Mouse (Mus musculus): Measurements from ENCODE around the gene Dennd2a.
A peak's percentile ranks its signal among the peaks of the same experiment; 100 is the strongest.

Gene Dennd2a

GRCm38 (mm10) chr6:39503476-39503875, 54.2 kb downstream of the Dennd2a start:
- DNase-seq = no peak

DNA sequence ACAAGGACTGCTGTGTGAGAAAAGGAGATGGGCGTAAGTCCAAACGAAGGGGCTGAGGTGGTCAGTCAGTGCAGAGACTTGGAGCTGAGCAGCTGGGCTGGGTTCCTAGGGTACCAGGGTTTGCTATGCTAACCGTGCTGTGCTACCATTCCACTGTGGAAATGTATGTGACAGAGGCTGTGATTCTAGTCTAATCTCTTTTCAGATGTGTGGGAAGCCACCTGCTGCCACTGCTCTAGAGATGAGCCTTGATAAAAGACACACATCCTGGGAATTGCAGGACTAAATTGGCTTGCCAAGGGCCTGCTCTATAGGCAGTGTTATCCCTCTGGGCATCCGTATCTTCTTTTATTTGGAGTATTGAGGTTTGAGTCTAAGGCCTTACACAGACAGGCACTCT, 60.5 kb downstream of the Dennd2a start:
- DNase-seq = no peak

- DNase-seq = peak; percentile 27
Observed at GRCm38 (mm10) chr6:39493129-39493714, 64.4 kb downstream of the Dennd2a start.

DNA sequence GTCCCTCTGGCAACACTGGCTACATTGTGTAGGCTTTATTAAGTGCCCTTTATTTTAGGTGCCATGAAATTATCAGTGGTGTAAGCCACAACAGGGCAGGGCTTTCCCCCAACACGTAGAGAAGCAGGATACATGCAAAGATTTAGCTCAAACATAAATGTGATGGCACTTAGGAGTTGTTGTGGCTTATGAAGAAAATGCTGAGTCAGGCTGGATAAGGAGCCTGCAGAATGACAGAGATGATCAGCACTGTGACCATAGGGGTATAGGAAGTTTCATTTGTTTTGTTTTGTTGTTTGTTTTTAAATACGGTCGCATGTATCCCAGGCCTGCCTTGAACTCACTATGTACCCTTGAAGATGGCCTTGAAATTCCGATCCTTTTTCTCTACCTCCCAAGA, 65.5 kb downstream of the Dennd2a start:
- DNase-seq = no peak

DNA sequence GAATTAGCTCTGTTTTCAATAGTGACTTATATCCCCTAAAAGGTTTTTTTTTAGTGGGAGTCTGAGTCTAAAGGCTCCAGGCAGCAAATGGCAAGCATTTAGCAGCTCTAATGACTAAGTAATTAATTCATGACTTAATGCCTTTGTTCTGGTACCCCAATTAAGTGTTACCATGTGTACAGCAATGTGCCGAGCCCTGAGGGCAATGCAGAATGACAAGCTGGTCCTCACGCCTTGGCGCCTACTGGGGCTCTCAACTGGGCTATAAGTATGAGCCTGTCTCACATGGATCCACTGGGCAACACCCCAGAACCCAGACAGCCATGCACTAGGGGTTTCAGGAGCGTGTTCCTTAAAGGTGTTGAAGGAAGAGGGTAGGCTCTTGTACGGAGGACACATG, 66.5 kb downstream of the Dennd2a start:
- DNase-seq = no peak

DNA sequence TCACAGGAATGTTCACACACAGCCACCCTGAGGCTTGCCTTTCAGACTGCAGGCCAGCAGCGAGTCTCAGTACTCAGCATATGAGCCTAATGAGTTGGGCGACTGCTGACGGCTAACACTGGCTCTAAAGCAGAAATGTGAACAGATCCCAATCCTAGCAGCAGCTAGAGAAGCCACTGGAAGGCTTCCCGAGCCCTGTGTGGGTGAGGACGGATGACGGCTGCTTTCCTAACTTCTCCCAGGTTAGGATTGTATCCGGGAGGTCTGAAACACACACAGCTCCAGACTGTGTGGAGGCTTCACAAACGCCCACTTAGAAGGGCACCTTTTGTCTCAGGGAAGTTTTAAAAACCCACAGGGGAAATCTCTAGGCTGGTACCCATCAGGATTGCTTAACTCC, 69.4 kb downstream of the Dennd2a start:
- DNase-seq = no peak

DNA sequence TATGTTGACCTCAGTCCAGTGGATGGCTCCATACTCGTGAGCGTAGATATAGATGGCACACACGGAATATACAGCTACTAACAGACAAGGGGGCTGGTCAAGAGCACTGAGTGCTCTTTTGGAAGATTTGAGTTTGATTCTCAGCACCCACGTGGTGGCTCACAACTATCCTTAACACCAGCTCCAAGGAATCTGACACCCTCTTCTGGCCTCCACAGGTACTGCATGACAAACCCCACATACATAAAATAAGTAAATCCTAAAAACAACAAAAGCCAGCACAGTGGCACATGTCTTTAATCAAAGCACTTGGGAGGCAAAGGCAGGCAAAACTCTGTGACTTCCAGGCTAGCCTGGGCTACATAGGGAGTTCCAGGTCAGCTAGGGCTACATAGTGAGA, 74.0 kb downstream of the Dennd2a start:
- no peak for DNase-seq

DNA sequence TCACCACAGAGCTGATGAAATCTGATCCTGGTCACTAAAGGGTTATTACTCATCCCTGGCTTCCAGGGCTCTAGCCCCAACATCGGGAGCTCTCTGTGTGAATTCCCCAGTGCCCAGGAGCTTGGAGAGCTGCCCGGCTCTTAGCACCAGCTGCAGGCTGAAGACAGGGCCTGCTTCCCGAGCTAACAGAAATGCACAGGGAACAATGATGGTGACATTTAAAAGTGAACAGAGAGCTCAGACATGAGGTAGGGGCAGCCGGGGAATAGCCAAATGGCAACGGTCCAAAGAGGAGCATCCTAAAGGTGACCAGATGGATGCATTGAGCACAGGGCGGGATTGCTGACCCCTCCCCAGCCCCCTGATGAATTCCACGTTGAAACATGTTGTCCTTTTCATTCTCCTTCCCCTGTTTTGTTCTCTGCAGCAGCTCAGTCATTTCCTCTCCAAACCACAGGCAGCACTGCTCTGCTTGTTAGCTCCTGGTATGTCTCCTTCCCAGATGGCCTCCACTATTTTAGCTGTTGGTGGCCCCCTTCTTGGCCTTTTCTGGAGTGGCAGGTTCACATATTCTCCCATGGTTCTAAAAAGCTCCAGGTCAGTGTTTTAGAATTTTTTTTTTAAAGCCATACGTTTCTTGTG, 79.0 kb downstream of the Dennd2a start:
- DNase-seq = no peak

GRCm38 (mm10) chr6:39476617-39477016, 81.0 kb downstream of the Dennd2a start:
- DNase-seq = no peak

DNA sequence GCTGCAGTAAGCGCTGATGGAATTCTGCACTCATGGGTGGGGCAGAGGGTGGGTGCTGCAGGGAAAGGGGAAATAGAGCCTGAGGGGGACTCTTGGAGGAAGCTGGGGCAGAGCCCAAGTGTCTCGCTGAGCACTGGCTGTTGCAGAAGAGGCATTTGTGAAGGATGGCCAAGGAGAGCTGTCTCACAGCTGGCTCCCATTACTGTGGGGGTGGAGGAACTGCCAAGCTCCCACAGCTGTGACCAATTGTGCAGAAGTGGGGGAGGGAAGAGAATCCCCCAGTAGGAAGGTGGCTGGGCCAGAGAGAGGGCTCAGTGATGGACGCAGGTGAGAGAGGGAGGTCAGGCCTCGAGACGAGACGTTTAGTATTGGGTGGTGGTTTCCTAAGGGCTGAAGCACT, 83.2 kb downstream of the Dennd2a start:
- peak; percentile 45 for DNase-seq

GRCm38 (mm10) chr6:39472837-39473236, 84.8 kb downstream of the Dennd2a start:
- DNase-seq = no peak

GRCm38 (mm10) chr6:39472271-39472670, 85.4 kb downstream of the Dennd2a start:
- no peak for DNase-seq

DNA sequence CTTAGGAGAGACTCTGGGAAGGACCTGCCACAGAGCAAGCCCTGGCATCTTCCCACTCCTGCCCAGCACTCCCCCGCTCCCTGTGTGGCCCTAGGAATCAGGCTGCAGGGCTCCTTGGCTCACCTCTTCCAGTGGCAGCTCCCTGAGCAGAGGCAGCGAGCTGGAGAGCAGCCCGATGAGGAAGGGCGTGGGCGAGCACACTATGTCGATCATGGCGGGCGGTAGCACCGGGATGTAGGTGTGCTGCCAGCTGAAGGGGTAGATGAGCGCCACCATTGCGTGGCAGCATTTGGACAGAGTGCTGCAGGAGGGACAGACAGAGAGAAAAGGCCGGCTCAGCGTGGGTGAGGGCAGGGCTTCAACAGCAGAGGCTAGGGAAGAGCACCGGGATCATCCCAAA, 87.6 kb downstream of the Dennd2a start:
- no peak for DNase-seq

- DNase-seq = no peak
Observed at GRCm38 (mm10) chr6:39469427-39469826, 88.2 kb downstream of the Dennd2a start.

DNA sequence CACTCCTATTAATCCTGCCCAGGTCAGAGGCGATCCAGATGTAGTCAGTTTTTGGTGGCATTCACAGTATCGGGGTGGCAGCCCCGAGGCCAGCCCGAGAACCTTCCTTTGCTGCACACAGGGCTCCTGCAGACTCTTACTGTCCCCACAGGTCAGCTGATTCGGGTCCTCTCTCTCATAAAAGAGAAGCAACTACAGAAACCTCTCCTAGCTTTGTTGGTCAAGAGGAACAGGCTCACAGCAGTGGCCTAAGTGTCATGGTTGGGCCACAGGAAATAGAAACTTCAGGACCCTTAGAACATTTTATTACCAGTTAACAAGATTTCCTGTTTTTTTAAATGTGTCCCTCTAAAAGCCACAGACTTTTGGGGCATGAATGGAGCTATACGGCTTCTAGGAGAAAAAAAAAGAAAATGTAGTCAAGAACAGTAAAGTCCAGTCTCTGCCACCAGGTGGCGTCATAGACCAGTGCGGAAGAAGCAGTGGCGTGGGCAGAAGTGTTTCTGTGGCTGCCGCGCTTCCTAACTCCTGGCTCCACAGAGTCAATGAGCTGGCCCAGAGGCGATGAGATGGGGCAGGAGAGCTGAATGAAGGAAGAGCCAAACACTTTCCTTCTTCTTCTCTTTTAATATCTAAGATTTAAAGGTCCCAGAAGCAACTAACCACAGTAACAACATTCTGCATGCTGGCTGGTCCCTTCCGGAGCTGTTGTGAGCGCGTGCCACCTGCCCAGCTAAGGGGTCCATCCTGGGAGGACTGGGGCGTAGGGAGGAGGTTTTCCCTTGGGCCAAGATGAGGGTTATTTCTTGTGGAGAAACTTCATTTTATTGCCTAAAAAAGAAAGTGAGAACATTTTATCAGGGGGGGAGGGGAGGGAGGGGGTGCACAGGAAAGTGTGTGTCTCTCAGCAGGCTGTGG, 94.8 kb downstream of the Dennd2a start:
- DNase-seq = peak; percentile 85

DNA sequence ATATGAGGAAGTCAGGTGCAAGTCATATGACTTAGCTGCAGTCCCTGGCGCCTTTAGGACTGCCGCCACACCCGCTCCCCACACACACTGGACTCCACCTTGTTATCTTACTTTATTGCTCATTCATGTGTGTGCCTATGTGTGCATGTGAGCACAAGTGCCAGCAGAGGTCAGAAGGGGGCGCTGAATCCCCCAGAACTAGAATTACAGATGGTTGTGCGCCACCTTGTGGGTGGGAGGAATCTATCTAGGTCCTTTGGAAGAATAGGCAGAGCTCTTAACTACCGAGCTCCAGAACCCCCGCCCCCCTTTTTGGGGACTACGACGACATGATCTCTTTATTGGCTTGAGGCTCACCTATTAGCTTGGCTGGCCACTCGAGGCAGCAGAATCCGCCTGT, 97.6 kb downstream of the Dennd2a start:
- DNase-seq = no peak

DNA sequence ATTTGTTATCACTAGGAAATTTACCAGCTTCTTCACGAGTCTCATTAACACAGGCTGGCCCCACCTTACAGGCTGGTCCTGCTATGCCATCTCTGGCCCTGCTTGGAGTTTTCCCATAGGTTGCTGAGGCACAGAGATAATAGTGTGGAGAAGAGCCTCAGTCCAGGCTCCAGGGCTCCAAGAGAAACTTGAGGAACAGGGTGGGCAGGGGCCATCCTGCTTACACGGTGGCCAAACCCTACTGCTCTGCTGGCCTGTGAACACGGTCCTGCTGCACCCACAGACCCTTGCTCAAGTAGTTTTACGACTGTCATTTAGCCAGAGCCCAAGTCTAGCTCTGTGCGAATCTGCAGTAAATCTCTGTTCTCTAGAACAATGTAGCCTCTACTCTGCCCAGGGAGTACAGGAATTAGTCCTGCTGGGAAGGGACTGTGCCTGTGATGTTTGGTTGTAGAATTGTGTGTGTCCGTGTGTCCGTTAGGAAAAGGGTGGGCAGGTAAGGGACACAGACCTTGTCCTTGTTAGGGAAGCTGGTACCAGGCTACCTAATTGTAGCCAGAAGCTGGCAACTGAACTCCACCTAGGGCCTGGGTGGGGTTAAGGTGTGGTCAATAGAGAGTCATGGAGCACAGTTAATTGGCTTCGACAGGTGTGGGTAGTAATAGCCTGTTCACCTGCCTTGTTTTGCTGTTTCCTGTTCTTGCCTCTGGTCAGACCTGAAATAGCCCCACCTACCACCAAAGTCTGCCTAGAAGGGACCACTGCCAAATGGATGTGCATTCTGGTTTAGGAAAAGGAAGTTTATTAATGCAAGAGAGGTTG, 102.1 kb downstream of the Dennd2a start:
- DNase-seq = no peak

DNA sequence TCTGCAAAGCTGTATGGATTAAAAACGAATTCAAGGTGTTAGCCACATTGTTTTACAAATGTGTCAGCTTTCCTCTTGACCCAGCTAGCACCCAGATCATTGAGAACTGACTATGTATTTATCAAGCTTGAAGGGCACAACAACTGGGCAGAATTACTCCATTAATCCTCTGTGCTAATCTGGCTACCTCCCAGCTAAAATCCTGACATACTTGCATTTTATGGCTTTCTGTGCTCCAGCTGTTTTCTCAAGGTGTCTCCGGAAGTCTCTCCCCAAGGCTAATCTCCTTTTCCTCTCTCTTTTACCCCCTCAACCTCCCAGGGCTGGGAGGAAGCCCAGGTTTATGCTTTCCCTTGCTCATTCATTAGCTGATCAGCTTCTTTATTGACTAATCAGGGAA, 103.1 kb downstream of the Dennd2a start:
- DNase-seq = no peak

GRCm38 (mm10) chr6:39453564-39453963, 104.1 kb downstream of the Dennd2a start:
- no peak for DNase-seq

GRCm38 (mm10) chr6:39451033-39451432, 106.6 kb downstream of the Dennd2a start:
- no peak for DNase-seq

DNA sequence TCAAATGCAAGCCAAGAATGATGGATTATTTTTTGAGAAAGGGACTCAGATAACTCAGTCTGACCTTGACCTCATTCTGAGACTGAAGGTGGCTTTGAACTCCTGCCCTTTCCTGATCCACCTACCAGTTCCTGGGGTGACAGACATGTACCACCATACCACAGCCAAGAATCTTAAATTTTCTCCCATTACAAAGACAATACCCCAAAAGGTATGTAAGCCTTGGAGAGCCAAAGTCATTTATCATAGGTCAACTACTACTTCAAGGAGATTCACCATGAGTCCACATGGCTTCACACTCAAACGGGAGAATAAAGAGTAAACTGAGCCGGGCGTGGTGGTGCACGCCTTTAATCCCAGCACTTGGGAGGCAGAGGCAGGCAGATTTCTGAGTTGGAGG, 107.1 kb downstream of the Dennd2a start:
- no peak for DNase-seq

DNA sequence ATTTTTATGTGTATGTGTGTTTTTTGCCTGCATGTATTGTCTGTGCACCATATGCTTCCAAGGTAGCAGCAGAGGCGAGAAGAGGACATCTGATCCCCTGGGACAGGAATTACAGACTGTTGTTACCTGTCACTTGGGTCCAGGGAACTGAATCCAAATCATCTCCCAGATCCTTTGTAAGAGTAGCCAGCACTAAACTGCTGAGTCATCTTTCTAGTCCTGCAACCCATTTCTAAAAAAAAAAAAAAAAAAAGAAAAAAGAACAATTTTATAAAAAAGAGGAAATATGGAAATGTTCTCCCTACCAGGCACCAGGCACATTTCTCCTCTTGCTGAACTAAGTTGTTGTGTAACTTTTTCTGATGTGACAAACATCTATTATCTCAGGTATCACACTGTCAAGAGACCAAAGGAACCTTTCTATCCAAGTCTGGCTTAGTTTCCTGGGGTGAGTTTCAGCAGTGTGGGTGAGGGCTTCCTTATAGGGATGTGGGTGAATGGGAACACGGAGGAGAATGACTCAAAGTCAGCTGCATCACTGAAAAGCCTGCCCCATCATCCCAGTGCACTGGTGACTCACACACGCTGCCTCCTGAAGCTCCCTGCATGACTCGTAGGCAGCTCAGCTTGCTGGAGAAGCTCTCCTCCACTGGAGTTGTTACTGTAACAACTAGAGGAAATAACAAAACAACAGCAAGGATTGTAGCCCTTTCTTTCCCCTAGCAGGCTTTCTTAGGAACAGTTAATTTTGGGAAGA, 110.1 kb downstream of the Dennd2a start:
- DNase-seq = no peak
